In the genomic region with DNA sequence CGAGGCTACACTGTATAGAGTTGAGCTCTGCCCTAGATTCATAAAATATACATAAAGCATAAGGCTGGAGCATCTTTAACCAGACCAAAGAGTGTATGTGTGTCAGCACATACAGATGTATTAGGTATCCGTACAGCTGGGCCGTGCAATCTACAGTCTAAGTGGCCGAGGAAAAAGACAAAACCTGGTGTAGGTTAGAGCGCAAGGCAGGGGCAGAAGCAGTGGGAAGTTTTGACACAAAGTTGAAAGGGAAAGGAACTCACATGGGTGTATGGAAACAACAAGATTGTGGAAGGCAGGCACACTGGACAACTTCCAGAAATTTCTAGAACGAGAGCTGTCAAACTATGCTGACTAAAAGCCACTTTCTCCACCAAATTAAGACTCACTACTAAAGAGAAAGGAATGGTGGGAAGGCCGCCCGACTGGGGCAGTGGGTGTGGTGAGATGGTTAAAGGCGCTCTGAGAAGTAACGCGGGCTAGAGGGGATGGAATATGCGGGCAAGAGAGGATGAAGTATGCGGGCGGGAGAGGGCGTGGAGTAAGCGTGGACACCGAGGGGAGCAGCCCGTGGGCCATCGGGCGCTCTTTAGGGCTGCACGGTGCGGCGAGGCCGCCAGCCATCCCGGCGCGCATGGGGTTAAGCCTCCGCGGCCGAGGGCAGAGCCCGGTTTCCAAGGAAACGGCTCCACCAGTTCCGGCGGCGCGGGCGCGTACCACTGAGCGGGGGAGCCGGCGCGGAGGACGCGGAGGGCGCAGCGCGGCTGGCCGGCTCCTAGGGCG, we compare ENCODE assay signal across 8 mouse cellular contexts. TPM values are rescaled to one million over a fixed set of nuclear protein-coding genes. Genes with fewer than 3 reads are reported as not detected.
A peak's percentile ranks its signal among the peaks of the same experiment; 100 is the strongest.
DNase-seq lines count a peak whose midpoint lies in the region; ATAC-seq and TF ChIP-seq lines count a peak whose summit lies in the region.

No protein-coding gene starts in this region.

- H3K4me2 ChIP-seq in CH12.LX (ENCODE audit: insufficient read depth, low read depth, poor library complexity, severe bottlenecking): peak overlapping the region; percentile 73
- peak overlapping the region; percentile 72 for H3K4me2 ChIP-seq in forebrain, embryonic 12.5 days
- H3K4me2 ChIP-seq in heart, postnatal 0 days (ENCODE audit: low read depth, low read length): peak overlapping the region; percentile 91
- peak overlapping the region; percentile 86 for H3K4me2 ChIP-seq in liver, embryonic 16.5 days (ENCODE audit: low read depth, low read length)
- peak overlapping the region; percentile 71 for H3K4me2 ChIP-seq in neural tube, embryonic 12.5 days (replicated peaks)
- peak overlapping the region; percentile 85 for H3K4me2 ChIP-seq in stomach, postnatal 0 days (replicated peaks; ENCODE audit: low read depth)

- peak; percentile 70 for DNase-seq in CH12.LX (ENCODE audit: extremely low read depth)
- peak; percentile 73 for DNase-seq in c-Kit-positive CD71-positive TER-119-positive erythroid progenitor cells, embryonic 14.5 days (ENCODE audit: low spot score)
- peak; percentile 76 for DNase-seq in heart, postnatal 0 days (ENCODE audit: low spot score)
- peak; percentile 85 to 92 for DNase-seq in kidney, postnatal 36 days
- peak; percentile 89 for DNase-seq in stomach, postnatal 0 days (ENCODE audit: low spot score)

- H3K27ac ChIP-seq in CH12.LX (ENCODE audit: insufficient read depth, low read depth): peak overlapping the region; percentile 79
- peak overlapping the region; percentile 99 for H3K27ac ChIP-seq in forebrain, embryonic 12.5 days
- peak overlapping the region; percentile 100 for H3K27ac ChIP-seq in heart, postnatal 0 days (ENCODE audit: low read depth)
- peak overlapping the region; percentile 91 for H3K27ac ChIP-seq in liver, embryonic 16.5 days (ENCODE audit: low read length)
- peak overlapping the region; percentile 96 for H3K27ac ChIP-seq in neural tube, embryonic 12.5 days
- peak overlapping the region; percentile 99 for H3K27ac ChIP-seq in stomach, postnatal 0 days (replicated peaks)

- no peaks in the 10 kb centered on the region for H3K9me3 ChIP-seq in CH12.LX (replicated peaks; ENCODE audit: low read length)
- no peaks in the 10 kb centered on the region for H3K9me3 ChIP-seq in forebrain, embryonic 12.5 days
- H3K9me3 ChIP-seq in heart, postnatal 0 days (replicated peaks; ENCODE audit: control insufficient read depth, low read length): no peaks in the 10 kb centered on the region
- H3K9me3 ChIP-seq in liver, embryonic 16.5 days (replicated peaks; ENCODE audit: control insufficient read depth, low read length): no peaks in the 10 kb centered on the region
- H3K9me3 ChIP-seq in neural tube, embryonic 12.5 days: no peaks in the 10 kb centered on the region
- H3K9me3 ChIP-seq in stomach, postnatal 0 days (ENCODE audit: control insufficient read depth, low read length): no peaks in the 10 kb centered on the region

- peak; percentile 93 for ATAC-seq in forebrain, embryonic 12.5 days (ENCODE audit: low FRiP score)
- peak; percentile 90 for ATAC-seq in heart, postnatal 0 days (ENCODE audit: insufficient read depth, low read depth)
- peak; percentile 81 for ATAC-seq in liver, embryonic 16.5 days (ENCODE audit: low read depth)
- ATAC-seq in neural tube, embryonic 12.5 days (ENCODE audit: low FRiP score, low read depth): peak; percentile 91
- ATAC-seq in stomach, postnatal 0 days (ENCODE audit: low FRiP score, low TSS enrichment): peak; percentile 93

- peaks cover 26% of the 10 kb centered on the region for H3K79me2 ChIP-seq in CH12.LX (replicated peaks; ENCODE audit: control insufficient read depth, extremely low read depth, insufficient read depth, poor library complexity, severe bottlenecking)

- peak; percentile 59 for TF ChIP-seq POLR2A in CH12.LX (IDR thresholded peaks at IDR 0.05; ENCODE audit: low read depth, low read length)

- dilution Hi-C loops in CH12.LX (cut with MboI; ENCODE audit: extremely low pct_ligation_motif_present, extremely low pct_unique_long_range_greater_than_20kb, low sequenced_read_pairs): no loop called here

- H3K9ac ChIP-seq in CH12.LX (ENCODE audit: insufficient read depth, low read depth): peak overlapping the region; percentile 93
- peak overlapping the region; percentile 92 for H3K9ac ChIP-seq in forebrain, embryonic 12.5 days
- H3K9ac ChIP-seq in heart, postnatal 0 days (replicated peaks; ENCODE audit: low read depth, low read length): peak overlapping the region; percentile 94
- H3K9ac ChIP-seq in liver, embryonic 16.5 days (ENCODE audit: low read depth, low read length): peak overlapping the region; percentile 80
- peak overlapping the region; percentile 94 for H3K9ac ChIP-seq in neural tube, embryonic 12.5 days
- H3K9ac ChIP-seq in stomach, postnatal 0 days (ENCODE audit: low read length): peak overlapping the region; percentile 94

- in situ Hi-C loops in CH12.LX (cut with MboI; ENCODE audit: low pct_ligation_motif_present, low pct_unique_long_range_greater_than_20kb, low sequenced_read_pairs): loop anchor here (25.0 kb wide), 3 partner anchors 309 to 834 kb away; partner anchors contain the start of gene Rad52

- 1% methylated on average over 49 of the region's 49 CpGs for WGBS in forebrain, embryonic 12.5 days
- 2% methylated on average over 46 of the region's 49 CpGs for WGBS in heart, postnatal 0 days
- 2% methylated on average over 47 of the region's 49 CpGs for WGBS in liver, embryonic 16.5 days (ENCODE audit: insufficient replicate concordance)
- WGBS in neural tube, embryonic 12.5 days: 2% methylated on average over 49 of the region's 49 CpGs
- WGBS in stomach, postnatal 0 days: under 1% methylated on average over 35 of the region's 49 CpGs

- no peaks in the 10 kb centered on the region for H3K27me3 ChIP-seq in CH12.LX (replicated peaks)
- no peaks in the 10 kb centered on the region for H3K27me3 ChIP-seq in forebrain, embryonic 12.5 days
- no peaks in the 10 kb centered on the region for H3K27me3 ChIP-seq in heart, postnatal 0 days (ENCODE audit: control insufficient read depth, insufficient read depth, low read length)
- H3K27me3 ChIP-seq in liver, embryonic 16.5 days (ENCODE audit: control insufficient read depth, insufficient read depth, low read depth, low read length): no peaks in the 10 kb centered on the region
- H3K27me3 ChIP-seq in neural tube, embryonic 12.5 days (replicated peaks): no peaks in the 10 kb centered on the region
- no peaks in the 10 kb centered on the region for H3K27me3 ChIP-seq in stomach, postnatal 0 days (ENCODE audit: control insufficient read depth, insufficient read depth, low read length)

- no peak for TF ChIP-seq RAD21 in CH12.LX (IDR thresholded peaks at IDR 0.05; ENCODE audit: low read depth, low read length)

- H3K4me3 ChIP-seq in CH12.LX (replicated peaks in 1 of 3; ENCODE audit: low read depth in 2 of 3, low read length in 2 of 3, poor library complexity in 1 of 3): peak overlapping the region; percentile 73 to 85 (median 84)
- H3K4me3 ChIP-seq in forebrain, embryonic 12.5 days (replicated peaks): peak overlapping the region; percentile 88
- H3K4me3 ChIP-seq in heart, postnatal 0 days (ENCODE audit: low read depth, low read length): peak overlapping the region; percentile 96
- H3K4me3 ChIP-seq in liver, embryonic 16.5 days (ENCODE audit: low read depth, low read length): peak overlapping the region; percentile 89
- peak overlapping the region; percentile 90 for H3K4me3 ChIP-seq in neural tube, embryonic 12.5 days
- peak overlapping the region; percentile 74 for H3K4me3 ChIP-seq in stomach, postnatal 0 days (ENCODE audit: low read depth, low read length)

- TF ChIP-seq CTCF in CH12.LX (conservative IDR thresholded peaks at IDR 0.05 in 1 of 2, IDR thresholded peaks at IDR 0.05 in 1 of 2; ENCODE audit: low read depth in 2 of 2, low read length in 2 of 2): no peak
- no peak for TF ChIP-seq CTCF in heart, postnatal 0 days (IDR thresholded peaks at IDR 0.05; ENCODE audit: low read depth)
- no peak for TF ChIP-seq CTCF in stomach, postnatal 0 days (IDR thresholded peaks at IDR 0.05; ENCODE audit: low read depth)

- no peak for TF ChIP-seq EP300 in CH12.LX (IDR thresholded peaks at IDR 0.05; ENCODE audit: low read length)
- no peak for TF ChIP-seq EP300 in heart, postnatal 0 days (IDR thresholded peaks at IDR 0.05; ENCODE audit: low read depth)
- TF ChIP-seq EP300 in stomach, postnatal 0 days (optimal IDR thresholded peaks at IDR 0.05): no peak

- H3K36me3 ChIP-seq in CH12.LX (replicated peaks in 1 of 2; ENCODE audit: control insufficient read depth in 1 of 2, insufficient read depth in 1 of 2, low read length in 1 of 2): peaks cover 4 to 19% of the 10 kb centered on the region in 2 experiments
- peaks cover 8% of the 10 kb centered on the region for H3K36me3 ChIP-seq in forebrain, embryonic 12.5 days (replicated peaks)
- H3K36me3 ChIP-seq in heart, postnatal 0 days (replicated peaks; ENCODE audit: control insufficient read depth, insufficient read depth, low read length): peaks cover 7% of the 10 kb centered on the region; the same call in 1 of the 2 replicates
- H3K36me3 ChIP-seq in liver, embryonic 16.5 days (ENCODE audit: control insufficient read depth, insufficient read depth): 0 out of 2 replicates have a peak, but pooled peaks cover 3% of the 10 kb centered on the region
- peaks cover 9% of the 10 kb centered on the region; the same call in 1 of the 2 replicates for H3K36me3 ChIP-seq in neural tube, embryonic 12.5 days
- H3K36me3 ChIP-seq in stomach, postnatal 0 days (ENCODE audit: control insufficient read depth, insufficient read depth, low read length): no peaks in the 10 kb centered on the region; the same call in 1 of the 2 replicates

- peaks cover 4 to 17% of the 10 kb centered on the region in 2 experiments; a peak in 3 of 4 replicates for H3K4me1 ChIP-seq in CH12.LX (ENCODE audit: control insufficient read depth in 1 of 2, insufficient read depth in 2 of 2)
- H3K4me1 ChIP-seq in forebrain, embryonic 12.5 days: peaks cover 33% of the 10 kb centered on the region
- H3K4me1 ChIP-seq in heart, postnatal 0 days (ENCODE audit: control insufficient read depth, insufficient read depth): peaks cover 23% of the 10 kb centered on the region
- H3K4me1 ChIP-seq in liver, embryonic 16.5 days (ENCODE audit: control insufficient read depth, low read depth, low read length): peaks cover 32% of the 10 kb centered on the region
- H3K4me1 ChIP-seq in neural tube, embryonic 12.5 days: peaks cover 35% of the 10 kb centered on the region
- peaks cover 14% of the 10 kb centered on the region; the same call in 1 of the 2 replicates for H3K4me1 ChIP-seq in stomach, postnatal 0 days (replicated peaks; ENCODE audit: control insufficient read depth, insufficient read depth)

RNA-seq across cellular contexts. Expression of gene Fbxl14, which starts 0.7 kb away (rescaled TPM):
- total RNA-seq in CH12.LX (2012; rRNA removed) (29.9 and 32.7 TPM in 2 replicates), CH12.LX (2014; rRNA removed) (27.8 and 30.3 TPM in 2 replicates)
- polyA plus RNA-seq in CH12.LX (2012; ENCODE audit: insufficient read length, low read depth): 28.8 and 32.0 TPM in 2 replicates
- polyA plus RNA-seq in forebrain, embryonic 12.5 days (2016; fragmentation: Nextera tagmentation; extraction: Ambion mirVana): 5.1 and 5.2 TPM in 2 replicates
- total RNA-seq in heart, postnatal 0 days (2014; rRNA removed; ENCODE audit: low replicate concordance): 40.1 and 43.3 TPM in 2 replicates
- 2.2 TPM in 2 replicates for polyA plus RNA-seq in heart, postnatal 0 days (2015; fragmentation: Nextera tagmentation; extraction: Ambion mirVana)
- 2.1 TPM in 2 replicates for polyA plus RNA-seq in liver, embryonic 16.5 days (2015; fragmentation: Nextera tagmentation; extraction: Ambion mirVana)
- polyA plus RNA-seq in neural tube, embryonic 12.5 days (2016; fragmentation: Nextera tagmentation; extraction: Ambion mirVana): 4.7 and 4.9 TPM in 2 replicates
- 2.9 TPM in 2 replicates for polyA plus RNA-seq in stomach, postnatal 0 days (2015; fragmentation: Nextera tagmentation; extraction: Ambion mirVana)

Comparison
In these comparisons a context has a peak if more than half of its experiments do, and no peak if none do; other contexts are left out.
1. Peak in every context shown above with its lines: DNase-seq, ATAC-seq, H3K4me3 ChIP-seq and H3K27ac ChIP-seq.